Mouse (Mus musculus) stomach, postnatal 0 days (tissue): ENCODE measurements at regions not wholly inside any gene's neighbourhood (a gene's known extent, or its start where the extent isn't known, plus 50 kb on each side); places are given as distances from the start of the nearest gene placed in this dataset.

ENCODE experiments used
- CTCF ChIP-seq: IDR thresholded peaks from 2 replicates; pipeline ENCODE4 v1.5.1; 2016; ENCODE audit warnings: antibody characterized with exemption, low read depth, mild to moderate bottlenecking, moderate library complexity
- EP300 ChIP-seq: optimal IDR thresholded peaks from 2 replicates; pipeline ENCODE3; 2016; ENCODE audit warnings: antibody characterized with exemption

DNA sequence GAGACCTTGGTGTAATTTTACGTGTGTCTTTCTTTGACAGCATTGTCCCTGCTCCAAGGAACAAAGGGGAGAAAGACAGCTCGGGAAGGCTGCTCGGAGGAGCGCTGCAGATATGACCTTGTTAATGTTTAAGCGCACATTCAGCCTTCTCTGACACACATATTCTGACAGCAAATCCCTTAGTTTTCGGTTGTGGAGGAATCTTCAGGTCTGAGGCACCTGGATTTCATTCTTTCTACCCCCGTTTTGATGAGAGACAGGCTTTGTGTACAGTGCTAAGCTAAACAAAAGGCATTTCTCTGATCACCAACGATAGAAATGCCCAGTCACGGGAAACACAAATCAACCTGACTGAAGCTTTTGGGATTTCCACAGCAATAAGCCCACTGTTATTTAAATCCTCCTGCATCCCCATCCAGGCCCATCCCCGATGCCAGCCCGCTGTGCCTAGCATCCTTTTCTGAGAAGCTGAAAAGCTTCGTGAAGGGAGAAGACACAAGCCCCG lies 181.1 kb upstream of the Nrsn1 start:
- TF ChIP-seq CTCF (no peak), EP300 (no peak)
